In the genomic region with DNA sequence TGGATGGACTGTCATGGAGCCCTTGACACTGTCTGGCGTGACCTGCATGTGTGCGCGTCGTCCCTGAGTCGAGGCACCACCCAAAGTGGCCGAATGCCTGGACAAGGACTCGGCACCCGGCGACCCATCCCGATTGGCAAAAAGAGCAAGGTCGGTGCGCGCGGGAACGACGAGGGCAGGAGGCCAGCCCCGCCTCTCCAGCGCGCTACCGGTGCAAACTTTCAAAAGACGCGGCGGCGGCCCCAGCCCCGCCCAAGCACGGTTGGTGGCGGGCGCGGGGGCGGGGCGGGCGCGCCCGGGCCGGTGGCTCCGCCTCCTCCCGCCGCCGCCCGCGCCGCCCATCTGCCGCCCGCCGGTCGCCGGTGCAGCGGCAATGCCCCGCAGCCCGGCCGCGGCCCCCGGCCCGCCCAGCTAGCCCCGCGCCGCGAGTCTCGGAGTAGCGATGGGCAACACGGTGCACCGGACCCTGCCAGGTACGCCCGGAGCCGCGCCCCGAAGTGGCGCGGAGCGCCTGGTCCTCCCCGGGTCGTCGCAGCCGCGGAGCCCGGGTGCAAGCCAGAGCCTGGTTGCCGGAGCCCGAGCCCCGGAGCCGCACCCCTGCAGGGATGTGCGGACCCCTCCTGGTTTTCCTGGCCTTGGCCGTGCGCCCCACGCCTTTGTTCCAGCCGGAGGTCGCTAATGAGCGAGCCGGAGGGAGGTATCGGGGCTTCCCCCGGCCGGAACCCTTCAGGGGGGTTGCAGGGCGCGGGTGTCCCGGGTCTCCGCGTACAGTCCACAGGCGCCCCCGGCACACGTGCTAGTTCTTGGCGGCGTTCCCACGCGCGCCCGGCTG, we compare ENCODE assay signal across 8 mouse cellular contexts. TPM values are rescaled to one million over a fixed set of nuclear protein-coding genes. Genes with fewer than 3 reads are reported as not detected.
DNase-seq lines count a peak whose midpoint lies in the region; ATAC-seq and TF ChIP-seq lines count a peak whose summit lies in the region.

Gene Neurl1b (plus strand): TSS at position 307 of the 832 bp plus-strand sequence.

- peak within 1 kb of the TSS; percentile 87 for H3K9ac ChIP-seq in heart, adult 2 months (ENCODE audit: low read depth, low read length)
- H3K9ac ChIP-seq in liver, embryonic 11.5 days (ENCODE audit: low read depth, low read length) = peak within 1 kb of the TSS; percentile 53; the same call in 1 of the 2 replicates

- peak; percentile 43; the same call in 1 of the 2 replicates for ATAC-seq in liver, embryonic 11.5 days (replicated peaks; ENCODE audit: low FRiP score)

- no peaks in the 10 kb centered on the region for H3K36me3 ChIP-seq in heart, adult 2 months (ENCODE audit: control insufficient read depth, insufficient read depth, low read length)
- no peaks in the 10 kb centered on the region for H3K36me3 ChIP-seq in kidney, adult 2 months (ENCODE audit: control insufficient read depth, insufficient read depth, low read length)
- no peaks in the 10 kb centered on the region for H3K36me3 ChIP-seq in liver, embryonic 11.5 days (ENCODE audit: control insufficient read depth, insufficient read depth, low read length)
- no peaks in the 10 kb centered on the region for H3K36me3 ChIP-seq in myocyte (ENCODE audit: control insufficient read depth, insufficient read depth)
- no peaks in the 10 kb centered on the region for H3K36me3 ChIP-seq in thymus, adult 2 months (ENCODE audit: control insufficient read depth, insufficient read depth, low read length)

- no peaks in the 10 kb centered on the region for H3K9me3 ChIP-seq in liver, embryonic 11.5 days (ENCODE audit: control insufficient read depth, low read length)

- H3ac ChIP-seq in myocyte (ENCODE audit: control insufficient read depth, insufficient read length) = no peak within 1 kb of the TSS

- H3K4me1 ChIP-seq in heart, adult 2 months (ENCODE audit: control insufficient read depth, insufficient read depth, low read length) = no peaks in the 10 kb centered on the region; the same call in 1 of the 2 replicates
- peaks cover 32% of the 10 kb centered on the region for H3K4me1 ChIP-seq in kidney, adult 2 months (ENCODE audit: control insufficient read depth, insufficient read depth, low read length)
- peaks cover 17% of the 10 kb centered on the region for H3K4me1 ChIP-seq in liver, embryonic 11.5 days (replicated peaks; ENCODE audit: control insufficient read depth, insufficient read depth, low read length)
- peaks cover 44% of the 10 kb centered on the region for H3K4me1 ChIP-seq in thymus, adult 2 months (replicated peaks; ENCODE audit: control insufficient read depth, insufficient read depth, low read length)

- intact Hi-C loops in heart, adult 2 months (cut with DNase I) = loop anchor here (2.0 kb wide), 1 partner anchor 32 kb away; no protein-coding TSS in a partner anchor

- peak within 1 kb of the TSS; percentile 73 for H3K27ac ChIP-seq in heart, adult 2 months
- H3K27ac ChIP-seq in kidney, adult 2 months (ENCODE audit: insufficient read depth, low read depth, low read length) = peak within 1 kb of the TSS; percentile 53
- H3K27ac ChIP-seq in liver, embryonic 11.5 days (ENCODE audit: low read depth, low read length) = no peak within 1 kb of the TSS
- H3K27ac ChIP-seq in thymus, adult 2 months (ENCODE audit: control insufficient read depth, insufficient read depth, low read length) = no peak within 1 kb of the TSS; the same call in 1 of the 2 replicates

- TF ChIP-seq EP300 in heart, adult 2 months (IDR thresholded peaks at IDR 0.05; ENCODE audit: insufficient read depth, low read depth, low read length) = no peak

- peak; percentile 0; the same call in 1 of the 2 replicates for TF ChIP-seq CTCF in heart, adult 2 months (IDR thresholded peaks at IDR 0.05)
- TF ChIP-seq CTCF in kidney, adult 2 months (conservative IDR thresholded peaks at IDR 0.05; ENCODE audit: insufficient read depth, insufficient read length, low read depth, low read length) = no peak
- no peak for TF ChIP-seq CTCF in thymus, adult 2 months (IDR thresholded peaks at IDR 0.05; ENCODE audit: borderline replicate concordance, control insufficient read depth, extremely low read depth, insufficient read depth, low read length, poor library complexity)

- DNase-seq in A20 (ENCODE audit: low read depth, low spot score) (peak; percentile 47), ZHBTc4 (ENCODE audit: low read depth, low spot score) (peak; percentile 42)
- DNase-seq in embryo, embryonic 10.5 days (ENCODE audit: low spot score) = peak; percentile 53
- DNase-seq in heart, adult 2 months = peak; percentile 75 to 81
- peak; percentile 74 for DNase-seq in kidney, adult 2 months
- peak; percentile 59 for DNase-seq in liver, embryonic 11.5 days (ENCODE audit: low spot score)
- DNase-seq in thymus, adult 2 months = peak; percentile 67

- no peaks in the 10 kb centered on the region for H3K27me3 ChIP-seq in heart, adult 2 months (ENCODE audit: control insufficient read depth, insufficient read depth, low read length)
- no peaks in the 10 kb centered on the region for H3K27me3 ChIP-seq in kidney, adult 2 months (replicated peaks; ENCODE audit: control insufficient read depth, insufficient read depth, low read length)
- peaks cover 78% of the 10 kb centered on the region for H3K27me3 ChIP-seq in liver, embryonic 11.5 days (replicated peaks; ENCODE audit: control insufficient read depth, insufficient read depth, low read length)
- H3K27me3 ChIP-seq in myocyte (ENCODE audit: control insufficient read depth, insufficient read depth, insufficient read length) = peaks cover 86% of the 10 kb centered on the region
- H3K27me3 ChIP-seq in thymus, adult 2 months (ENCODE audit: control insufficient read depth, insufficient read depth, low read length) = no peaks in the 10 kb centered on the region

- H3K79me2 ChIP-seq in heart, adult 2 months (replicated peaks; ENCODE audit: control insufficient read depth, insufficient read depth, low read length) = 0 out of 2 replicates have a peak, but pooled peaks cover 1% of the 10 kb centered on the region
- H3K79me2 ChIP-seq in myocyte (ENCODE audit: control insufficient read depth, insufficient read depth) = no peaks in the 10 kb centered on the region

- H3K4me3 ChIP-seq in heart, adult 2 months = peak within 1 kb of the TSS; percentile 90
- peak within 1 kb of the TSS; percentile 62 for H3K4me3 ChIP-seq in kidney, adult 2 months (ENCODE audit: insufficient read depth, low read depth, low read length)
- H3K4me3 ChIP-seq in liver, embryonic 11.5 days (ENCODE audit: low read depth, low read length) = peak within 1 kb of the TSS; percentile 67
- peak within 1 kb of the TSS; percentile 12 for H3K4me3 ChIP-seq in myocyte
- H3K4me3 ChIP-seq in thymus, adult 2 months (ENCODE audit: control insufficient read depth, insufficient read depth, low read length) = peak within 1 kb of the TSS; percentile 74

- H3K4me2 ChIP-seq in liver, embryonic 11.5 days = peak within 1 kb of the TSS; percentile 96
- peak within 1 kb of the TSS; percentile 70 for H3K4me2 ChIP-seq in myocyte (ENCODE audit: low read depth)

- WGBS in heart, adult 2 months = under 1% methylated on average over 100 of the region's 105 CpGs
- under 1% methylated on average over 101 of the region's 105 CpGs for WGBS in kidney, adult 2 months
- WGBS in liver, embryonic 11.5 days = 2% methylated on average over 105 of the region's 105 CpGs
- WGBS in thymus, adult 2 months = under 1% methylated on average over 100 of the region's 105 CpGs

- TF ChIP-seq POLR2A in heart, adult 2 months (IDR thresholded peaks at IDR 0.05; ENCODE audit: insufficient read depth, low read depth, low read length) = no peak
- TF ChIP-seq POLR2A in kidney, adult 2 months (IDR thresholded peaks at IDR 0.05; ENCODE audit: low read depth, low read length) = no peak
- no peak for TF ChIP-seq POLR2A in myocyte (IDR thresholded peaks at IDR 0.05; ENCODE audit: insufficient read length, low read depth)
- 0 out of 2 replicates have a peak, but pooled peaks have one; percentile 25 for TF ChIP-seq POLR2A in thymus, adult 2 months (IDR thresholded peaks at IDR 0.05; ENCODE audit: control insufficient read depth, extremely low read depth, insufficient read depth, low read length, poor library complexity)

TF ChIP-seq in myocyte, 11 proteins besides CTCF, POLR2A, EP300 and RAD21:
- TF ChIP-seq TCF3 (IDR thresholded peaks at IDR 0.05; ENCODE audit: insufficient read length, low read depth) (no peak), SRF (IDR thresholded peaks at IDR 0.05; ENCODE audit: control insufficient read depth, insufficient read length, low read depth) (no peak), E2F4 (IDR thresholded peaks at IDR 0.05; ENCODE audit: insufficient read depth) (peak; percentile 73), MYOG (IDR thresholded peaks at IDR 0.05; ENCODE audit: control insufficient read depth in 1 of 3, insufficient read depth in 1 of 3, insufficient read length in 2 of 3, low read depth in 2 of 3) (no peak), TCF12 (IDR thresholded peaks at IDR 0.05; ENCODE audit: insufficient read depth, poor library complexity, severe bottlenecking) (no peak), CEBPB (IDR thresholded peaks at IDR 0.05; ENCODE audit: insufficient read depth, poor library complexity, severe bottlenecking) (no peak)

RNA-seq across cellular contexts. Expression of gene Neurl1b, which starts in this region (rescaled TPM):
- total RNA-seq in heart, adult 2 months (2021) = 1 to 10 TPM; 3.9 to 5.0 TPM
- polyA plus RNA-seq in heart, adult 2 months (2012; rRNA removed) = 4.6 and 4.7 TPM in 2 replicates
- 22.0 and 28.7 TPM in 2 replicates for polyA plus RNA-seq in kidney, adult 2 months (2012; rRNA removed)
- polyA plus RNA-seq in liver, embryonic 11.5 days (2014; fragmentation: Nextera tagmentation; extraction: Ambion mirVana) = 0.08 and 0.12 TPM in 2 replicates
- 0.55 TPM for polyA plus RNA-seq in myocyte (2012; fragmentation: generic; extraction: Trizol)
- 26.2 and 69.9 TPM in 2 replicates for polyA plus RNA-seq in thymus, adult 2 months (2012; rRNA removed)

Comparison
In these comparisons a context has a peak if more than half of its experiments do, and no peak if none do; other contexts are left out.
1. Peak in DNase-seq, ATAC-seq, H3K4me3 ChIP-seq, H3K9ac ChIP-seq and H3K4me2 ChIP-seq in liver, embryonic 11.5 days; RNA of the gene not detected or under 1 TPM.
2. H3K27ac ChIP-seq: peak in heart, adult 2 months (single experiment) and kidney, adult 2 months (single experiment); none in liver, embryonic 11.5 days (single experiment) and thymus, adult 2 months (single experiment).
3. H3K4me3 ChIP-seq: peak in every context shown above with its lines; median percentile 90 in heart, adult 2 months; 74 in thymus, adult 2 months; 67 in liver, embryonic 11.5 days; 62 in kidney, adult 2 months; 12 in myocyte.
4. Peak in every context shown above with its lines, with median percentiles within 50 percentile points of each other: DNase-seq.